Mouse (Mus musculus) C2C12 (cell line): ENCODE data around the gene Gpr37l1. TPM values are rescaled to one million over a fixed set of nuclear protein-coding genes. Genes with fewer than 3 reads are reported as not detected.

Experiments
- H3K27me3 ChIP-seq: one replicate; pipeline ENCODE4 v1.6.1; 2011; ENCODE audit not compliant: control insufficient read depth, insufficient read depth, insufficient read length
- H3K36me3 ChIP-seq: one replicate; pipeline ENCODE4 v1.6.1; 2011; ENCODE audit not compliant: control insufficient read depth, insufficient read depth
- H3K4me3 ChIP-seq: one replicate; pipeline ENCODE4 v1.5.1; 2011; ENCODE audit warnings: mild to moderate bottlenecking, control low read depth; ENCODE audit not compliant: poor library complexity, insufficient read depth, severe bottlenecking
- H3K79me2 ChIP-seq: one replicate; pipeline ENCODE4 v1.6.1; 2011; ENCODE audit not compliant: control insufficient read depth, insufficient read depth
- H3K79me3 ChIP-seq: one replicate; pipeline ENCODE4 v1.6.1; 2011; ENCODE audit warnings: low read depth, control low read depth
- H3ac ChIP-seq: one replicate; pipeline ENCODE3; 2011; ENCODE audit warnings: low read depth; ENCODE audit not compliant: control insufficient read depth, insufficient read length
- CEBPB ChIP-seq: IDR thresholded peaks from one replicate; pipeline ENCODE4 v1.6.1; 2011; ENCODE audit warnings: low read depth, mild to moderate bottlenecking, control low read depth, moderate library complexity
- CTCF ChIP-seq: IDR thresholded peaks from one replicate; pipeline ENCODE4 v1.5.1; 2011; ENCODE audit not compliant: control insufficient read depth, insufficient read depth, insufficient read length
- FOSL1 ChIP-seq: IDR thresholded peaks from one replicate; pipeline ENCODE4 v1.8.0; 2011; ENCODE audit warnings: mild to moderate bottlenecking, low read length; ENCODE audit not compliant: poor library complexity, insufficient read depth, severe bottlenecking
- MAX ChIP-seq: IDR thresholded peaks from one replicate; pipeline ENCODE4 v1.6.1; 2011; ENCODE audit warnings: mild to moderate bottlenecking, control low read depth
- MYOD1 ChIP-seq: IDR thresholded peaks from one replicate; pipeline ENCODE4 v1.6.1; 2011; ENCODE audit warnings: low read depth; ENCODE audit not compliant: control insufficient read depth, insufficient read length
- MYOG ChIP-seq: IDR thresholded peaks from one replicate; pipeline ENCODE4 v1.6.1; 2011; ENCODE audit not compliant: control insufficient read depth, insufficient read length; ENCODE audit errors: extremely low read depth
- USF1 ChIP-seq: IDR thresholded peaks from one replicate; pipeline ENCODE4 v1.6.1; 2011; ENCODE audit warnings: low read depth, mild to moderate bottlenecking, control low read depth, moderate library complexity
- polyA plus RNA-seq: library from polyadenylated mRNA; unstranded; fragments of >200 nt; fragmentation: generic; extraction: Trizol; gene quantifications from one replicate; pipeline ENCODE4 v1.2.1, GENCODE M21; 2012; ENCODE audit warnings: missing spikeins

Gpr37l1 gene
- polyA plus RNA-seq, 1 experiment, result not detected

DNA sequence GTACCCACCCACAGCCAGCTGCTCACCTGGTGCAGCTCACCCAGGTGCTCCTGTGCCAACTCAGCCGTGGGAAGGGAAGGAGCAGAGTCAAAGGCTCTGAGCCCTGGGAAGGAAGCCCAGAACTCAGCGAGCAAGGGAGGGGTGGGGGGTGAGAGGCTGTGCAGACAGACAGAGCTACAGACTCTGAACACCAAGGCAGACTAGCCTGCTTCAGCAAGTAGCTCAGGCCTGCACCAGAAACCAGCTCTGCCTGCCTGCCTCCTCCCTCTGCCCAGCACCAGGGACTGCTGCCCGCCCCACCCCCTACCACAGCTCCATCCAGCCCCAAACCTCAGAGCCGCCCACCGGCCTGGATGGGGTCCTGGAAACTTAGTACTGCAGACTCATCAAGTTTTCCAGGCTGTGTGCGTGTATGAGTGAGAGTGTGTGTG lies 39.5 kb downstream of the Gpr37l1 start:
- H3K4me3 ChIP-seq, result no peak overlapping the region
- no peak for TF ChIP-seq USF1
- TF ChIP-seq MAX, result no peak
- TF ChIP-seq CEBPB, result no peak
- no peak for TF ChIP-seq MYOD1
- TF ChIP-seq CTCF, result no peak
- no peak for TF ChIP-seq FOSL1
- no peak for TF ChIP-seq MYOG
- no peaks in the 10 kb centered on the region for H3K79me3 ChIP-seq
- no peak overlapping the region for H3ac ChIP-seq
- H3K36me3 ChIP-seq, result no peaks in the 10 kb centered on the region
- no peaks in the 10 kb centered on the region for H3K79me2 ChIP-seq
- H3K27me3 ChIP-seq, result no peaks in the 10 kb centered on the region

DNA sequence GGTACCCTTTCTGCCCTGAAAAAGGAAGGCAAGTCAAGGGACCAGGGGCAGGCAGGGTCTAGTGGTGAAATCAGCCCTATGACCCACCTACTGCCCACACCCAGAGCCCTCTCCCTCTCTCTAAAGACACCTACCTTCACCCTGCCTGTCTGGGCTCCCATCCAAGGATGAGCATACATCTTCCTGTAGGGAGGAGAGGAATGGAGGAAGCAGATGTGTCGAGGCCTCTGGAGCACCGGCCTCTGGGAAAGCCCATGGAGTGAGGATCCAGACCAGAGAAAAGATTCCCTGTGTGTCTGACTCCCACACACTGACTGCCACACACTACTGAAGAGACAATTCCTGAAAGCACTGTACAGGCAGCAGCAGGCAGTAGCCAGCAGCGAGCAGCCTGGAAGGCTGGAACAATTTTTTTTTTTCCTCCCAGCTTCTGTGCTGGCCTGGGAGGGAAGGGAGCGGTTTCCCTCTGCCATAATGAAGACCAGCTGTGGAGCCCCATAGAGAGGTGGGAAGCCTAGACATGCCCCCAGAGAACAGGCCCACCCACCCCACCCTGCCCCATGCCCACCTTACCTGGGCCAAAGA lies 40.9 kb downstream of the Gpr37l1 start:
- H3K79me3 ChIP-seq, result no peaks in the 10 kb centered on the region
- no peak overlapping the region for H3K4me3 ChIP-seq
- no peaks in the 10 kb centered on the region for H3K36me3 ChIP-seq
- no peak overlapping the region for H3ac ChIP-seq
- no peaks in the 10 kb centered on the region for H3K79me2 ChIP-seq
- TF ChIP-seq MYOG (no peak), USF1 (no peak), MAX (no peak), CEBPB (no peak), FOSL1 (no peak), MYOD1 (no peak), CTCF (no peak)
- H3K27me3 ChIP-seq, result no peaks in the 10 kb centered on the region

DNA sequence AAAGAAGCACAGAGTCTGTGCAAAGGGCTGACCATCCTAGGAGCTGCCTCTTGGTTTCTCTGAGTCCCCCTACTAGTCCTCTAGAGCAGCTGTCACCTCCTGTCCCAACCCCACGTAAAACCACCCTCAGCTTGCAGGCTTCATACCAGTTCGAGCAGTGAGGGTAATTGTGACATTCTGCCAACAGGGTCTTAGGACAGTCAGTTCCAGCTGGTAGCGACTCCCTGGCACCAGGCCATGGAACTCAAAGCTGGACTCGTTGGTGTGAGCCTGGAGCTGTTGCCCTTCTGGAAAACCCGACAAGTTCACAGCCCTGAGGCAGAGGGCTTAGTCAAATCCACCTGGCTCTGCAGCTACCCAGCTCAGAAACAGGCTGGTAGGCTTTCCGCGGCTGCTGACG lies 41.5 kb downstream of the Gpr37l1 start:
- H3K4me3 ChIP-seq, result no peak overlapping the region
- no peaks in the 10 kb centered on the region for H3K79me2 ChIP-seq
- TF ChIP-seq CEBPB (no peak), MYOD1 (no peak), MYOG (no peak), USF1 (no peak), CTCF (no peak), FOSL1 (no peak), MAX (no peak)
- H3K36me3 ChIP-seq, result no peaks in the 10 kb centered on the region
- H3K27me3 ChIP-seq, result no peaks in the 10 kb centered on the region
- H3ac ChIP-seq, result no peak overlapping the region
- H3K79me3 ChIP-seq, result no peaks in the 10 kb centered on the region

DNA sequence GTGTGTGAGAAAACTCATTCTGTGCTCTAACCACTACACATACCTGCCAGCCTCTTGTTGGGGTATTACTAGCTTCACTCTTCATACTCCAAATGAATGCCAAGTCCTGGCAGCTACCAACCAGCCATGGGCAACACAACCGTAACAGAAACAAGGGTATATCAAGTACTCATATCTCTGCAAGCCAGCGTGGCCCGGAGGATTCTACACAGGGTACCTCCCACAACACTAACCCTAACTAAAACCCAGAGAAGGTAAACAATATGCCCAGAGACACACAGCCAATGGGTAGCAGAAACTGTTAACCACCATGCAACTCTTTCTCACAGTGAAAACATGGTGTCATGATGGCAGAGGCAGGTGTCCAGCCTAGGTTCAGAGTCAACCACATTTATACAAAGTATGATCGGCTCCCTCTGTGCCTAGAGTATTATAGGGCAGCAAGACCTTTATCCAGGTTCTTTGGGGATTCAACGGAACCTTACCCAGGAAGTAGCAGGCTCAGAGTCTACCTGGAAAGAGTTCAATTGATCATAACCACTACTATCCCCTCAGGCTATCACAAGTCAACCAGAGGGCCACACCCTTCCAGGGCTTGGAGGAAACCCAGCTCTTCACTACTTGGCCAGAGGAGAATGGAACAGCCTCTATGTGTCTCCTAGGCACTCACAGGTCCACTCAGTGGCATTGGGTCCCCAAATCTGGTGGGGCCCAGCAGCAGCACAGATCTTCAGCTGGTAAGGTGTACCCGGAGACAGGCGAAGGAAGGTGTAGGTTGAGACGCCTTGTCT lies 42.7 kb downstream of the Gpr37l1 start:
- TF ChIP-seq MYOD1, result no peak
- no peak for TF ChIP-seq FOSL1
- no peak for TF ChIP-seq CEBPB
- TF ChIP-seq MYOG, result no peak
- no peak overlapping the region for H3K4me3 ChIP-seq
- H3K27me3 ChIP-seq, result no peaks in the 10 kb centered on the region
- no peaks in the 10 kb centered on the region for H3K79me3 ChIP-seq
- no peaks in the 10 kb centered on the region for H3K79me2 ChIP-seq
- no peak overlapping the region for H3ac ChIP-seq
- no peaks in the 10 kb centered on the region for H3K36me3 ChIP-seq

DNA sequence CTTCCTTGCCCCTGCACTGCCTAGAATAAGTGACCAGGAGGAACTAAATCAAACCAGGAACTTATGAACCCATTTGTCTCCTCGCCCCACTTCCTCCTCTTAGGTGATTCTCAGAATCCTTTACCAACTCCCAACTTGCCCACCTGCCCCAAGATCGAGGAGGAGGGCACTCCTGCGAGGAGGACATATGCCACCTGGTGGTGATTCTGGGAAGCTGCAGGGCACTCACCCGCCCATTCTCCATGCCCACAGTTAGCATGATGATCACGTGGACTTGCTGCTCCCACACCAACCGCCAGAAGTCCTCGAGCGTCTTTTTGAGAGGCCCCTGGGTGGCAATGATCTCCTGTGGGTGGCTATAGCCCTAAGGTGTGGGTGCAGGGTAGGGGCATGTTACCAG lies 54.8 kb downstream of the Gpr37l1 start:
- no peak overlapping the region for H3K4me3 ChIP-seq
- H3K79me3 ChIP-seq, result no peaks in the 10 kb centered on the region
- TF ChIP-seq CEBPB (no peak), USF1 (peak; percentile 86), CTCF (peak; percentile 92)
- no peaks in the 10 kb centered on the region for H3K36me3 ChIP-seq
- no peaks in the 10 kb centered on the region for H3K27me3 ChIP-seq
- H3K79me2 ChIP-seq, result no peaks in the 10 kb centered on the region
- no peak overlapping the region for H3ac ChIP-seq
